13 mouse cellular contexts compared by ENCODE assay signal in genomic region chr11:50662176-50662575, GRCm38 (mm10).
"Had no signal": no experiment of that assay in that cellular context is flagged by ENCODE, and none has a peak within 500 bp of the region (broad histone marks: within the 10 kb centered on the region; RNA-seq: fewer than 3 reads in every experiment).

No protein-coding gene starts in this region.

- DNase-seq: lung, adult 18-20 months; lung, embryonic 14.5 days; lung, postnatal 14 days; lung, postnatal 4 days; midbrain, embryonic 14.5 days; retina, postnatal 1 day; right cerebral cortex, adult 18-20 months; right cerebral cortex, postnatal 25 days; right cerebral cortex, postnatal 4 days; spleen, adult 18-20 months; thymus, adult 2 months; thymus, postnatal 25 days; thymus, postnatal 4 days had no signal
